Mouse (Mus musculus) CH12.LX (cell line): ENCODE measurements at regions not wholly inside any gene's neighbourhood (a gene's known extent, or its start where the extent isn't known, plus 50 kb on each side); places are given as distances from the start of the nearest gene placed in this dataset.

ENCODE experiments used
- CHD1 ChIP-seq: IDR thresholded peaks from 2 replicates; pipeline ENCODE4 v1.6.1; 2012; ENCODE audit warnings: low read depth, low read length, improper control_type of control experiment, inconsistent platforms
- POLR2A ChIP-seq: IDR thresholded peaks from 2 replicates; pipeline ENCODE4 v1.6.1; 2011; ENCODE audit warnings: low read depth, mild to moderate bottlenecking, improper control_type of control experiment, low read length

- TF ChIP-seq CHD1 (no peak), POLR2A (no peak)
Observed at GRCm38 (mm10) chr2:8296001-8296400, 786.6 kb upstream of the Celf2 start.
